ENCODE assay signal across 8 mouse cellular contexts in genomic region chr19:16955613-16956271, GRCm38 (mm10). TPM values are rescaled to one million over a fixed set of nuclear protein-coding genes. Genes with fewer than 3 reads are reported as not detected.
DNase-seq lines count a peak whose midpoint lies in the region; ATAC-seq and TF ChIP-seq lines count a peak whose summit lies in the region.

TSS of gene Prune2 (plus strand) at chr19:16956118.

- H3K27me3 ChIP-seq in hindbrain, embryonic 15.5 days = peaks cover 31% of the 10 kb centered on the region; the same call in 1 of the 2 replicates

- H3K9me3 ChIP-seq in hindbrain, embryonic 15.5 days = no peaks in the 10 kb centered on the region

- DNase-seq in adrenal gland, adult 2 months = peak; percentile 88
- peak; percentile 35 to 64 for DNase-seq in cerebellum, postnatal 4 days (ENCODE audit: low spot score in 2 of 2)
- DNase-seq in gastrocnemius, adult 8-10 months (ENCODE audit: low spot score in 2 of 2) = peak; percentile 9 to 25
- DNase-seq in left cerebral cortex, adult 2 months (ENCODE audit: extremely low spot score in 1 of 2, low spot score in 2 of 2) = peak; percentile 42 to 45
- peak; percentile 67 to 85 for DNase-seq in lung, postnatal 4 days
- peak; percentile 54 to 67 for DNase-seq in right cerebral cortex, postnatal 10 days (ENCODE audit: low spot score in 2 of 2)

- ATAC-seq in hindbrain, embryonic 15.5 days (ENCODE audit: low FRiP score, low read depth) = peak; percentile 94
- no peak for ATAC-seq in inflammation-experienced regulatory T-cells, adult 6 months

- WGBS in hindbrain, embryonic 15.5 days = under 1% methylated on average over 36 of the region's 36 CpGs

- peak within 1 kb of the TSS; percentile 48 for H3K9ac ChIP-seq in hindbrain, embryonic 15.5 days

- intact Hi-C loops in left cerebral cortex, adult 2 months (cut with DNase I) = no loop called here

- H3K27ac ChIP-seq in hindbrain, embryonic 15.5 days (replicated peaks) = 0 out of 2 replicates have a peak within 1 kb of the TSS, but pooled peaks have one; percentile 18
- H3K27ac ChIP-seq in left cerebral cortex, adult 2 months = no peak within 1 kb of the TSS

- H3K4me1 ChIP-seq in hindbrain, embryonic 15.5 days (replicated peaks) = peaks cover 18% of the 10 kb centered on the region

- H3K36me3 ChIP-seq in hindbrain, embryonic 15.5 days = no peaks in the 10 kb centered on the region

- TF ChIP-seq CTCF in left cerebral cortex, adult 2 months (IDR thresholded peaks at IDR 0.05) = no peak

- peak within 1 kb of the TSS; percentile 94 for H3K4me2 ChIP-seq in hindbrain, embryonic 15.5 days

- peak within 1 kb of the TSS; percentile 47 for H3K4me3 ChIP-seq in hindbrain, embryonic 15.5 days
- H3K4me3 ChIP-seq in left cerebral cortex, adult 2 months = peak within 1 kb of the TSS; percentile 50

RNA-seq across cellular contexts. Expression of gene Prune2, which starts in this region (rescaled TPM):
- 10 to 100 TPM; 17.7 to 33.7 TPM for total RNA-seq in adrenal gland, adult 2 months (2021)
- polyA plus RNA-seq in adrenal gland, adult 2 months (2012; rRNA removed) = 0.87 and 1.6 TPM in 2 replicates
- 1 to 10 TPM; 3.5 to 8.0 (median 5.6) TPM for total RNA-seq in gastrocnemius, adult 8-10 months (2022)
- 8.2 and 9.4 TPM in 2 replicates for polyA plus RNA-seq in hindbrain, embryonic 15.5 days (2015; fragmentation: Nextera tagmentation; extraction: Ambion mirVana)
- 10 to 100 TPM; 81.4 to 82.2 TPM for total RNA-seq in left cerebral cortex, adult 2 months (2021)
- polyA plus RNA-seq in inflammation-experienced regulatory T-cells, adult 6 months (2017; shearing (Covaris generic)) = under 1 TPM; 0.05 to 0.26 (median 0.26) TPM

Comparison
In these comparisons a context has a peak if more than half of its experiments do, and no peak if none do; other contexts are left out.
1. DNase-seq: peak in every context shown above with its lines; median percentile 88 in adrenal gland, adult 2 months; 76 in lung, postnatal 4 days; 60 in right cerebral cortex, postnatal 10 days; 50 in cerebellum, postnatal 4 days; 44 in left cerebral cortex, adult 2 months; 17 in gastrocnemius, adult 8-10 months.